Mouse (Mus musculus) CD4-positive helper T cell, adult 2 months (primary cell): ENCODE measurements around the gene Mapk10.

Source experiments
- DNase-seq: peaks from one replicate; pipeline ENCODE4 v3.0.0-alpha.2; 2012; ENCODE audit warnings: low read depth, missing footprints, low spot score

Mapk10 gene

GRCm38 (mm10) chr5:103211101-103211848 lies at the start of gene Mapk10:
Gene Mapk10, minus strand, starts transcription at chr5:103211334.
- DNase-seq = no peak

- no peak for DNase-seq
Measured at GRCm38 (mm10) chr5:103256144-103256543, 45.0 kb upstream of the Mapk10 start.

GRCm38 (mm10) chr5:103242430-103242829 lies 31.3 kb upstream of the Mapk10 start:
- DNase-seq = no peak

- no peak for DNase-seq
Measured at GRCm38 (mm10) chr5:103231822-103232221, 20.7 kb upstream of the Mapk10 start.

GRCm38 (mm10) chr5:103230334-103230733 lies 19.2 kb upstream of the Mapk10 start:
- DNase-seq = no peak

GRCm38 (mm10) chr5:103229321-103229720 lies 18.2 kb upstream of the Mapk10 start:
- no peak for DNase-seq

GRCm38 (mm10) chr5:103221997-103222396 lies 10.9 kb upstream of the Mapk10 start:
- no peak for DNase-seq

GRCm38 (mm10) chr5:103210644-103211043 lies 490 bp downstream of the Mapk10 start:
- no peak for DNase-seq

GRCm38 (mm10) chr5:103210018-103210417 lies 1.1 kb downstream of the Mapk10 start:
- DNase-seq = no peak

- DNase-seq = no peak
Measured at GRCm38 (mm10) chr5:103209486-103209885, 1.6 kb downstream of the Mapk10 start.

- no peak for DNase-seq
Measured at GRCm38 (mm10) chr5:103208869-103209268, 2.3 kb downstream of the Mapk10 start.

GRCm38 (mm10) chr5:103208021-103208511 lies 3.1 kb downstream of the Mapk10 start:
- no peak for DNase-seq

- no peak for DNase-seq
Measured at GRCm38 (mm10) chr5:103197796-103198325, 13.3 kb downstream of the Mapk10 start.

- DNase-seq = no peak
Measured at GRCm38 (mm10) chr5:103194549-103194948, 16.6 kb downstream of the Mapk10 start.

GRCm38 (mm10) chr5:103193700-103194099 lies 17.4 kb downstream of the Mapk10 start:
- no peak for DNase-seq

- DNase-seq = no peak
Measured at GRCm38 (mm10) chr5:103191577-103191976, 19.6 kb downstream of the Mapk10 start.

GRCm38 (mm10) chr5:103184256-103184655 lies 26.9 kb downstream of the Mapk10 start:
- DNase-seq = no peak

- no peak for DNase-seq
Measured at GRCm38 (mm10) chr5:103181622-103182021, 29.5 kb downstream of the Mapk10 start.

GRCm38 (mm10) chr5:103177010-103177409 lies 34.1 kb downstream of the Mapk10 start:
- DNase-seq = no peak

- DNase-seq = no peak
Measured at GRCm38 (mm10) chr5:103175989-103176388, 35.1 kb downstream of the Mapk10 start.

- no peak for DNase-seq
Measured at GRCm38 (mm10) chr5:103174607-103175006, 36.5 kb downstream of the Mapk10 start.

- no peak for DNase-seq
Measured at GRCm38 (mm10) chr5:103171207-103171606, 39.9 kb downstream of the Mapk10 start.

GRCm38 (mm10) chr5:103167371-103167770 lies 43.8 kb downstream of the Mapk10 start:
- DNase-seq = no peak
